Mouse (Mus musculus) heart, adult 18-20 months (tissue): ENCODE measurements at regions not wholly inside any gene's neighbourhood (a gene's known extent, or its start where the extent isn't known, plus 50 kb on each side); places are given as distances from the start of the nearest gene placed in this dataset.

Experiments used
- DNase-seq, 2 experiments: peaks; one replicate each; pipeline ENCODE4 v3.0.0; 2021 to 2022; ENCODE audit warnings: mixed read lengths in 1 of 2

DNA sequence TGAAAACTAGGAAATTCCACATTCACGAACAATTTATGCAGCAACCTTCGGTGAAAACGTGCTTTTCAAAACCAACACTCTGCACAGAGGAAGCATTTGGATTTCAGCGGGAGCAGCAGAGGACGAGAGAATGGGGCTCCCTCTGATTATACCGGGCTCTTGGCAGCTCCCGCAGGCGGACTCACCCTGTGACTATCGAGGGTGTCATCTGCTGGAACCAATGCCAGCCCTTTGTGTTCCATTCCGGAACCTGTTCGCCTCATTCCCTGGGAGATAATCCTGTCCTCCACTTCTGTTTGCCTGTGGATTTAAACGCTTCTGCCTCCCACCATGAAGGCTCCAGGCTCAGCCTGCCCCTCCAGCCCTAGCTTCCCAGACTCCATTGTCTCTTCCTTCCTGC is 77.1 kb downstream of the Utp18 start:
- DNase-seq: no peak

DNA sequence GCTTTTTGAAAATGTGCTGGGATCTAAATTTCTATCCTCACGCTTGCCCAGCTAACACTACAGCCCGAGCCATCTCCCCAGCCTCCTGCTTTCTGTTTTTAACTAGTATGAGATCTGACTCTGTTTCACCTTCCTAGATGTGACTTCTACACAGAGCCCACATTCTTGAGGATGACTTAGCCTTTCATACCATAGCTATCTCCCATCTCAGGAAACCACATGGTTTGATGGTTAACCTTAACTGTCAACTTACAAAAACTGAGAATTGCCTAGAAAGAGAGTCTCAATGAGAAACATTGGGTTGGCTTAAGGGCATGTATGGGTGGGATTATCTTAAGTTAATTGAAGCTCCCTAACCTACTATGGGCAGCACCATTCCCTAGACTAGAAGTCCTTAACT is 78.4 kb downstream of the Utp18 start:
- DNase-seq: no peak

DNA sequence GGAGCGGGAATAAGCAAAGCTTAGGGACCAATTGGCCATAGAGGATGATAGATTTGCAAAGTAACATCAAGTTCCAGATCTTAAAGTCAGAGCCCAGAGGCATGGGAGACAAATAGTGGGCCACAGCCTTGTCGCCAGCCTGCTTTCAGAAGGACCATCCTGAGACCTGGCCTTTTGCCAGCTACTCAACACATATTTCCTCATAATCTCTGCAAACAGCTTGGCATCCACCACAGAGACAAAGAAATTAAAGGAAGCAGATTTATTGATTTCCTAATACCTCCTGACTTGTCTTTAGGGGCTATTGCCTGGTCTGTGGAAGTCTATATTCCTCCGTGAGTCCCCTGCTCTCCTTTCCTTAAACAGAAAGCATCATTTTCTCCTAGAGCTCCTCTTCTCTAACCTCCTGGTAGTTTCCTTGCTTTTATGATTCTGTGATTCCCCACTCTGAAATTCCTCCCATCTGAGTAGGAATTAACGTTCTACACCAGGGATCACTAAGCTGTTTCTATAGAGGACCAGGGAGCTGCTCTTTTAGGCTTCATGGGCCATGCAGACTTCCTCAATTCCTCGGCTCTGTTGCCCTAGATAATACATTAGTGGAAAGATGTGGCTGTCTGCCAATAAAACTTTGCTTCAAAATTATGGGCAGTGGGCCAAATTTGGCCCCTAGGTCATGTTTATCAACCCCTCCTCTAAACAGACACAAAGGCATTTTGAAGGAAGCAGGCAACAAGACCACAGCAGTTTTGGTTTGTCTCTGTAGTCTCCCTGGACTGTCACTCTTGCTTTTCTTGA is 114.2 kb downstream of the Utp18 start:
- DNase-seq: no peak

DNA sequence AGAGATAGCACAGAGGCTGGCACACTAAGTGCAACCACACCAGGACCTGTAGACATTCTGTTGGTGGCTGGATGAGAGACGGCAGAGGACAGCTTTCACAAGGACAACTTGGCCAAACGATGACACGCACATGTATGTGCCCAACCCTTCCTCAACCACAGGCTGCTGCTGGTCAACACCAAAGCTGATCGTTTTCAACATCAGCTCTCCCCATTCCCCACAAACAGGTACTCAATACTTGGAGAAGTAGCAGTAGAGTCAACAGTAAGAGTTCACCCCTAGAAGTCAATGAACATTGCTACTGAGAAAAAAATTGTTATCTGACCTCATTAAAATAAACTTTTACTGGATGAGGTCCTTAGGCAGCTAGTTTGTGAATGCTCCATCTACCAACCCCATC is 119.6 kb downstream of the Utp18 start:
- DNase-seq: no peak

DNA sequence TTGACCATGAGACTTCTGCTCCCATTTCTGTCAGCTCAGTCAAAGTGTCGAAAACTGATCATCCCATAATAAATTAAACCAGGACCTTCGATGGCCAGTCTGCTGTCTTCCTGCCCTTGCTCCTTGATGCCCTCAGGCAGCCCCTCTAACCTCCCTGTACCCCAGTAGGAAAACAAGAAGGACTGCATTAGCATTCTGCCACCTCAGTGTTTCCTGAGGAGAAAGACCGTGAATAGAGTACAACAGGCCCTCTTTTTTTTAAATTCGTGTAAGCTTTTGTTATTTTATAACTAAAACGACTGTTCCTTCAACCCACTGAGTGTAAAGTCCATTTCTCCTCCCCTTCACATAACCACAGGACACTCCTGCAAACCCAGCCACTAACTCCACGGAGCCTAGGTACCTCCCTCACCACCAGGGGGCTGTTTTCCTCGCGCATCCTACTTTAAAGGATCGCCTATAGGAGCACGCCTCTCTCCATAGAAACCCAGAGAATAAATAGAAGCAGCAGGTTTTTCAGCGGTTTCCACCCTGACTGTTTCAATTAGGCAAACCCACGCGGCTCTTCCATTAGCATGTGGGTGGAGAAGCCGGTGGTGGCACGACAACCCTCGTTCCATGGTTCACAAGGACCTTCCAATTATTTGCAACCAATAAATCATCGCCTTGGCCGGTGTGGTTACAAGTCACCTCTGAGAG is 122.6 kb downstream of the Utp18 start:
- no peak for DNase-seq

DNA sequence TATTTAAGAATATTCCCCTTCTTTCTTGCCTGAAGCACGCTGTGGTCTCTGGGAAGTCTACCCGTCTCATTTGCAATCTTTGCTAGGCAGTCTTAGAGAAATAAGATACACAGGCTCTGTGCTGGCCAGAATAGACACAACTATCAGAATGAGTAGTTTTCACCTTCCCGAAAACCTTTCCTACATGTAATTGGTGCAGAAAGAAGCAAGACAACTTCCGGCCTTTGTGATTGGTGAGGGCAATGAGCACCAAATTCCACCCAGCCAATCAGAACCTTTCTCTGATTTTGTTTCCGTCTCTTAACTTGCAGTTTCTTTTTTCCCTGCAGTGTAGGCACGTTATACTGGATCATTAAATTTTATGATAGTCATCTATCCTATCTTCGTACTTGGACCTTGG is 127.7 kb downstream of the Utp18 start:
- DNase-seq: no peak

DNA sequence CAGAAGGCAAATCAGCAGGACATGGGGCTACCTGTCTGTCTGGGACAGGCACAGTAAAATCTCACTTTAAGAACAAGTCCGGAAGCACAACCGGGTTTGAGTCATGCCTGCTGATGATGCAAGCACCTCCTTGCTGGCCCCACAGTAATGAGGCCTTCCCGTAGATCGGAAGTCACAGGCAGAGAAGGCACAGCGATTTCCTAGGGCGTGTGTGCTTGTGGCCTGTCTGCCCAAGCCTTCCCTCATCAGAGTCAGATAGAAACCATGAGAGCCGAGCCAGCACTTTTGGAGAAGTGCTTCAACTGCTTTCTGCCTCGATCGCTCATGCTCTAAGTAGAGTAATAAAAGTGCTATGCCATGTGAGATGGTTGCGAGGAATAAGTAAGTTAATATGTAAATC is 148.9 kb downstream of the Utp18 start:
- DNase-seq: no peak

DNA sequence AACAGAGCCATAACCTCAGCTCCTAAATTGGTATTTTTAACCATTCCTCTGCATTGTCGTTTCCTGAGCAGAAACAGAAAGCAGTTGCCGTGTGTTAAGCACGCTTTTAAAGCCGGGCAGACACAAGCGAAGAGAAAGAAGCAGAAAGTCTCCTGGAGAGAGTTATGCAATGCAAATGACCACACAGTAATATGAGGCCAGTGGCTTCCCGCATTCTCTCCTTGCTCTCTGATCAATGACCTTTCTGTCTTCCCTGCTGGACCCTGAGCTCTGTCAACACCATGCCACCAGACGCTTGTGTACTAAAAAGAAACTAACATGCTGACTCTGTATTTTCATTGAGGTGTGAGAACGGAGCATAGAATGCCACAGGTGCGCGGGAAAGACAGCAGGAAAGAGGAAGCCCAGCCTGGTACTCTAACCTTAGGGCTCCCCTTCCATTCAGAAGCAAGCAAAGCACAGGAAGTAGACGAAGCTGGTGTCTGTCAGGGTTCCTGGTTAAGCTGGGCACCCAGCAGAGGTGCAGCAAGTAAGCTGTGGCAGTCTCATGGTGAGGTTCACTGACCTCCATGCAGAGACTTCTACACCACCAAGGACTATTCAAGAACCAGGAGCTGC is 151.9 kb downstream of the Utp18 start:
- no peak for DNase-seq

DNA sequence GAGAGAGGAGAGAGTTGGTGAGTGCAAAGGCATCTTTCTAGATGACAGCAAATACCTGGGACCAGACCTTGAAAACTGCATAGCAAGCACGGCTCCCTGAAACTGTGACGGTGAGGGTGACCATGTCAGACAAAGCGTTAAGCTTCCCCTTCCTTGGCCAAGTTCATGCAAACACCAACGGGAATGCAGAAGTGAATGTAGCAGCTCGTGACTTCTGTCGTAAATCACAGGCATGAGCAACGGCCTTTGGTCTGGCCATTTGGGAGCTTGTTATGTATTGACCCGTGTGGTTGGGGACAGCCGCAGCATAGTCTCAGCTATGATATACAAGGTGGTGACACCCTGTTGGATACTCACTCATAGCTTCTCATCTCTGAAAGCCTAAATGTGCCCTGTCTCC is 156.4 kb downstream of the Utp18 start:
- no peak for DNase-seq

DNA sequence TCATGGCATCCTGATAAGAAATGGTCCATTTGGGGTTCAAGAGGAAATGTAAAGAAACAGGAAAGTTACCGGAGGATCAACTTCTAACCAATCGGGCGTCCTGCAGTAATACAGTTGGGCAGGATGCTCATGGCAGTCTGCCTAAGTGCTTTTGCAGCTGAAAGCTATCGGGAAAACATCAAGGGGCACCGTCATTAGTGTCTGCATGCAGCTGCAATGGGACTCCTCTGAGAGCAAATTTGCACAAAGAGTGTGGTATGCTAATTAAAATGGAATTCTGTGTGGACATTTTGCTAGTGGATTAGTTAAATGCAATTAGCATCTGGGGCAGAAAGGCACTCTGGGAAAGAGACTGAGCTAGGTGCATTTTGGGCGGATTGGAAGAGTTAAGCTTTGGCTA is 160.3 kb downstream of the Utp18 start:
- no peak for DNase-seq

DNA sequence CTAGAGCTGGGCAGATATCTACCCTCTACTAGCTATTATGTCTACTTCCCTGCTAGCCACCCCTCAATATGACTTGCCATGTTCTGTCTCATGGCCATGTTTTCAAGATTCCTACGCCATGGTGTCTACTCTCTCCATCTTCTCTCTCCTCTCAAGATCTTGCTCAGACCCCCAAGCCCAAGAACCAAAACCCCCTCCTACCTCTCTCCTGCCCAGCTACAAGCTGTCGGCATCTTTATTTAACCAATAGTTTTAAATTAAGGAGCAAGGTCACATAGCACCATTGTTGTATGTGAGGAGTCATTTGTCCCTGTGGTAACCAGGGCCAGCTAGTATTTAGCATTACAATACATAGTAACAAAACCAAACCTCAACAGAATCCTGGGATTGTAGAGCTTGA is 166.4 kb downstream of the Utp18 start:
- DNase-seq: no peak

DNA sequence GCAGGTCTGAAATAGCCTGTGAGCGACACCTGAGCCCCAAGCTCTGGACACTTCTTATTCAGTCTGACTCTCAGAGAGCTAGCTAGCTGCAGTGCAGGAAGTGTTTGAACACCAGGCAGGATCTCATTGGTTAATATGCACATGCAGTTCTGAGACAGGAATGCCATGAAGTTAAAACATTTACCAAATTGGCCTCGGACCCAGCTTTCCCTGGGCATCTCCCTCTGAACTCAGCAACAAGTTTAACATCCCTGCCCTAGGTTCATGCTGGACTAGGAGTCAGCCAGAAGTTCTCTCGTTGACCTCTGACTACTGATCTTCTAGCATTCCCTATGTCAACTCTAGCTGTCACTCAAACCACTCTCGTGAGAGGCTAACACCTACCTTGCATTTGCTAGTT is 175.9 kb downstream of the Utp18 start:
- no peak for DNase-seq

DNA sequence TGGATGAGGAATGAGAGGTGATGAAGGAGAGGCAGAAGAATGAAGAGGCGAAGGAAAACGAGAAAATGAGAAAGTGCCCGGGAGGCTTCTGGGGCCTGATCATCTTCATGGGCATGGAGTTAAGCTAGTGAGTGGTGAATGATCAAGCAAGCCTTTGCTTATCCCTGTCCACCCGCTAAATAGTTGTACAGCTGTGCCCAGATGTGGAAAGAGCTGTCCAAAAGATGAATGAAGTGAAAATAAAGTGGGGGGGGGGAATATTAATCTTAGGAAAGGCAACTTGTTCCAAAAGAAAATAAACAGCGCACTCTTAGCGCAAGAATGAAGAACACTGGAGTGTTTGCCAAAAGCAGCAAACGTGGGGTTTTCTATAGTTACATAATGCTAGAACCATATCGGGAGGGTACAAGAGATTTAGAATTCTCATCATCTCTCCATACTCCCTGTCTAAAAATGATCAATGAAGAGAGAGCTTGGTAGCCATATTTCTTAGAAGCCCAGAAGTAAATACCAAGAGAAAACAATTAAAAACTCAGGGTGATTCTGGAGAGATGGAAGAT is 188.5 kb downstream of the Utp18 start:
- DNase-seq: no peak

DNA sequence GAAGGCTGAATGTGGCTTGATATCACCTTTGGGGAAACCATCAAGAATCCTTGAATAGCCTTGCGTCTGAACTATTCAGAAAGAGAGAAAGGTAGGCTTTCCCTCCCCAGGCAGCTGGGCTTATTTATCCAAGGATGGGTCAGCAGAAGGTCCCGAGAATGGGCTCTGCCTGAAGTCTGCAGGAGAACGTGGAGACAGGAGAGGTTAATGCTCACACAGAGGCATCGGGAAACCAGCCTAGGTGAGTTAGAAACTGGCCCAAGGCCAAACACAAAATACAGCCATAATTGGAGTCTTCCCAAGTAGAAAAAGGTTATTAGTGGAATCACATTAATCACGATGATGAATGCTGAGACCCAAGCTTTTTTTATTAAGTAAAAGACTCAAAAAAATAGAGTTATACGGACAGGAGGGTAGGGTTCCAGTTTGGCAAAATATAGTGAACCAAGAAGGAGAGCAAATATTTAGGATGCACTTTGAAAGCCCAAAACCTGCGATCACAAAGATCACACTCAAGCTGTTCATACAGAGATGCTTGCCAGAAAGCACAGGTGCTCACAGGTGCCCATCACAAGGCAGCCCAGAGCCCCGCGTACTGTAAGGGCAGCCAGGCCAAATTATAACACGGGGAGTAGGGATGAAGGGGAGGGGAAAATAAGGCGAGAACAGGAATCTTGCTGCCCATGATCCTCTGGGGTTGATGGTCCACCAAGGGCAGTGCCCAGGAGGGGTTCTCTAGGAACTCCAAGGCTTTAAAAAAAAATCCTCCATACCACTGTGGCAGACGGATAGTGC is 189.3 kb downstream of the Utp18 start:
- DNase-seq: no peak

DNA sequence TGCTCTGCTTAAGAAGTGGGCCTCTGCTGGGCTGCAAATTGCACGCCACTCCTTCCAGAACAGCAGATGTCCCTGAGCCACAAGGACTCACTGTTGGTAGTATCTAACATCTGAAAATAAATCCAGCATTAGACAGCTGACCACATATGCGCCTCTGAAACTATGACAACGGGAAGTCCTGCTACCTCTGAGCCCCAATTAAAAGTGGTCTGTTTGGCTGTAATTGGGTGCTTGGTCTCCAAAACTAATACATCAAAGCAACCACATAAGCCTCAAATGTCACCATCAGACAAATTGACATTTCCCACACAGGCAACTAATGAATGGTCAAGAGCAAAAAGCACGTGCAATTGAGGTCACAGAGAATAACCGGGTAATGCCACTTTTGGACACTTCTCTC is 201.9 kb downstream of the Utp18 start:
- DNase-seq: no peak

DNA sequence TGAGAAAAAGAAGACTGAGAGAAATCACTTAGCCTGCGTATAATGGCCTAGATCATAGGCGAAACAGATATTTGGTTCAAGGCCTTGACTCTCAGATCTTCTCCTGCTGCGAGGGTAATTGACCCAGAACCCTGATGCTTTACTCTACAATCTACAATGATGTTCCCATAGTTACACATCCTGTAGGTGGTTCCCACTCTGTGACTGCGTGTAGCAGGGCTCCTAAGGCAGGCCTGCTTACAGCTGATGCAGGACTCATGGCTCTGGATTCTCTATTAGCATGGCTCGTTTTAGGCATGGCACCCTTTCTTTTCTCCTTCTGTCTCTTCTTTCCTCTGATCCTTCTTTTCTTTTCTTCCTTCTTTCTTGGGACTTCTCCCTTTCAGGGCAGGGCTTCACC is 209.3 kb downstream of the Utp18 start:
- DNase-seq: no peak

DNA sequence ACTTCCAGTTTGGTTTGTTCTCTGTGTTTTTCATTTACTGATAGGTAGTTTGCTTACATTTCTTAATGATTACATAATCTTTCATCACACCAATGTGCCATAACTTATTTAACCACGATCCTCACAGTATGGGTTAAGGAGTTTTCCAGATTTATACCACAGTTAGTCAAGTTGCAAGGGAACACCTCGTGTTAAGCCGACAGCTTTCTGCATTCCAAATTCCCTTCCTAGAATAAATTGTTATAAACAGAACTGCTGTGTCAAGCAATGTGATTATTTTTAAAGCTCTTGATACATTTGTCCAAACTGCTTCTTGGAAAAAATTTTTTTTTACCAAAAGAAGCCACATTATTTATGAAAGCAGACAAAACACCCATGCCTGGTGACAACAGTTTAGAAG is 213.5 kb downstream of the Utp18 start:
- peak in 1 of 2 experiments; percentile 3 for DNase-seq

DNA sequence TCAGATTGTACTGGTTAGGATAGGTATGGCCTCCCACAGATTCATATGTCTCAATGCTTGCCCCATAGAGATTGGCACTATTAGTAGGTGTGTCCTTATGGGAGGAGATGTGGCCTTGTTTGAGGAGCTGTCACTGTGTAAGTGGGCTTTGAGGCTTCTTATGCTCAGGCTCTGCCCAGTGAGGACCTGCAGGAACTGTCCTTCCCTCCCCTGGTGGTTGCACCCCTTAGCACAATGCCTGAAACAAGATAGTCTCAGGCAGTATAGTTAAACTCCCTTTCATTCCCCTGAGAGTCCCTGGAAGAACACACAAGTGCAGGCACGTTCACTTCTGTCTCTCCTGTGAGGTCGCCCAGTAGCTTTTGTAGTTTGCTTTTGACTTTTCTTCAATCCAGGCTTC is 223.9 kb downstream of the Utp18 start:
- DNase-seq: no peak

DNA sequence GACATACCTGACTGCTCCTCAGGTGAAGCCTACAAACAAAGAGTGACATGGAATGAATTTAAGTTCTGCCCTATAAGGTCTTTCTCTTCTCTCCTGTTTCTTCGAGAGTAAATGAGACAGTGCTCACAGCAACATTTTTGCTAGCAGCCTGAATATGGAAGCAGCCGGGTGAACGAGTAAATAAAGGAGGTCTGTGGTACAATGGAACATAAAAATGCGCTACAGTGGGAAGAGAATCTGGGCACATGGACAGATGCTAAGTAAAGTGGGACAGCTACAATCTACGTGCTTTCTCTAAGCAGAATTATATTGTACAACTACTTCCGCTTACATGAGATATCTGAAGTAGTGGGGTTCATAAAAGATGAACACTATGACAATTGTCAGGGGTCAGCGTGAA is 225.2 kb downstream of the Utp18 start:
- no peak for DNase-seq

DNA sequence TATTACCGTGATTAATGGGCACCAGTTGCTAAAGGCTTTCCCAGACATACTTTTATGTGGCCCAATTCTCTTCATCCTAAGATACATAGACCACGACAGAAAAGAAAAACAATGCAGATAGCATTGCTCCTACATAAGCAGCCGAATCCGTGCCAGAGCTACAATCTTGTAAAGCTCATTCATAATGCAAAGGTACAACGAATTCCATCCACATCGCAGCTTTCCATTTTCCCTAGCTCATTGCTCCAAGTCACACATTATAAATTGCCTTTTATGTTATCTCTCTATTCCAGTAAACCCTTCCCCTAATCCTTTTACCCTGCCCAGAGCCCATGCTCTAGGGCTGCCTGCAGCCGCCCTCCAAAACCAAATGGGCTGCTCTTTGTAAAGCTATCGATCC is 226.8 kb downstream of the Utp18 start:
- DNase-seq: no peak

DNA sequence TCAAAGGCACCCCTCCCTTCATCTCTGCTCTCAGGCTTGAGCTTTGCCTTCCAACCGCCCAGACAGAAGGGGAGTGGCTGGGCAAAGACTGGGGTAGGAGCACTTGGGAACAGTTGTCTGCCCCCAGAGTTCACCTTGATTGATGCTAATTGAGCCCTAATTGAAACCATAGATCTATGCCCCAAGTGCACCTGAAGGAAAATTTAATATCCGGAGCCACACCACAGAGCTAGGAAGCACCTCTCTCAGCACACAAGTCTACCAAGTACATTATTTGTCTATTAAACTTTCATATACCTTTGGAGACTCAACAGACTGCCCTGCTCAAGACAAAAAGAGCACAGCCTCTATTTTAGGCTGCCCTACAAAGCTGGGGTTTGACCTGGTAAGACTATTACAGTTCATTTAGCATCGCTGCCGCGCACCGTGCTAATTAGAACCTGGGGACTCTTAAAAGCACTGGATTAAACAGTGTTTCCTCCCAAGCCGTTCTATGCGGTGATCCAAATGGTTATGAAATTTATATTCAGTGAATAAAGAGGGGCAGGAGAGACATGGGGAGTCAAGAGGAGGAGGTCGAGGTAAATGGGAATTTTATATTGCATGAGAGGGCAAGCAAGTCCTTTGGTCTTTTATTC is 229.8 kb downstream of the Utp18 start:
- DNase-seq: no peak

DNA sequence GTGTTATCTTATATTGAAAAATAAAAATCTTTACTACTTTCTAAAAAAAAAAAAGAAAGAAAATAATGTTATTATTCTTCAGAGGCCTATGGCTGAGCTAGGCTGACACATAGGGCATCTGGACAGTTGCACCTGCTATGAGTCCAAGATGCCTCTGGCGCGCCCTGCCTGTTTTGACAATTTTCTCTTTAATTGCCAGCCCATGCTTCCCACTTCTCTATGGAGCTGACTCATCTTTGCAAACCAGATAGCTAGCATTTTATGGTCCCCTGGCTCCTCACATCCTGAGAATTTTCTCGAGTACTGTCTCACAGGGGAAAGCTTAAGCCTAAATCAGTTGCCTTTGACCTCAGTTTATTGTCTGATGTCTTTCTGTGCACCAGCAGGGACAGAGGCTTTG is 232.2 kb downstream of the Utp18 start:
- no peak for DNase-seq
